Mouse (Mus musculus): ENCODE data around the gene Lyrm4.
"Not testable (repeated sequence)": the region's sequence is repeated elsewhere in the genome, so short reads cannot be mapped to it uniquely, and the experiment has no call there.

Gene Lyrm4

GRCm38 (mm10) chr13:35991185-35991584 lies 126.1 kb downstream of the Lyrm4 start:
- DNase-seq: not testable (repeated sequence)

GRCm38 (mm10) chr13:35989329-35989728 lies 128.0 kb downstream of the Lyrm4 start:
- DNase-seq: no peak

DNA sequence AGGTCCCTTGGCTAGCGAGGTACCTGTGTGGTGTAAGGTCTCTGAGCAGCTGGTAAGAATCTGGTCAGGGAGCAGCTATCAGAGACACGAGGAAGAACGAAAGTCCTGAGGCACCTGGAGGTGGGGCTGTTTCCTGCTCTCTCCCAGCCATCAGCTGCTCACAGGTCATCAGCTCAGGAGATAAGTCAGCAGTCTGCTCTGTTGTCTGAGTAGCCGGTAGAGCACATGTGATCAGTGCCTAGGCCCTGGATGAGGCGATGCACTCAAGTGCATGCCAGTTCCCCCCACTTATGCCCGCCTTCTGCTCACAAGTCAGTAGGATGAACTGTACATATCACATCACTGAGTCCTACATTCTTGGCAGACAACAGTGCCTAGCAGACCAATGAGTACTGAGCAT lies 134.3 kb downstream of the Lyrm4 start:
- no peak for DNase-seq

DNA sequence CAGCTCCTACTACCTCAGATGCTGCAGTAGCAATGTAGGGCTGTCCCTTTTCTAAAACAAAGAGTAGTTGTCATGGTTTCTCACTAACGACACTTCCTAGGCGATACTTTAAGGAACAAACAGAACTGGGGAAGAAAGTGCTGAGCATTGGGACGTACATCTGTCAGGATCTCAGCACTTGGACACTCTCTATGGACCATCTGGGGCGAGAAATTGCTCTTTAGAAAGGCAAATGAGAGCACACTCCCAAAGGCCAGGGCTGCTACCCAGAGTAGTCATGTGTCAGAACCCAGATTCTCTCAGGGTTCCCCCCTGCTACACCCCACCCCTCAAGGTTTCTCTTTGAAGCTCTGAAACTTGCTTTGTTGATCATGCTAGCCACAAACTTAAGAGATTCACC lies 136.9 kb downstream of the Lyrm4 start:
- no peak for DNase-seq

- no peak for DNase-seq
Measured at GRCm38 (mm10) chr13:35976912-35977311, 140.4 kb downstream of the Lyrm4 start.

DNA sequence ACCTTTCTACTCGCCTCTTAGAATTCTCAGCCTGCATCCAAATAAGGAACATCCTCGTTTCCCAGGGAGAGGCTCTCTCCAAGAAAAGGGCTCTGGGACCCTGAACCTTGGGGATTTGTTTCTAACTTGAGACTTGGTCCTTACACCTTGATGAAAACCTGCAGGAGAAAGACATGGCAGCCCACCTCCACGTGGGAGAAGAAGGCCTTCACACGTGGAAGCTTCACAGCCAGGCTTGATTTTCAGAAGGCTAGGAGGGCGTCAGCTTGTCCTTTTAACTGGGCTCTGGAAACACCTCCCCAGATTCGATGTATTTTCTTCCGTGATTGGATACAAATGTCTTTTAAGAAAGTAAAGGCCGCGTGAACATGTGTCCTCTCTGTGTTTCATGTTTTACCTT lies 147.5 kb downstream of the Lyrm4 start:
- DNase-seq: no peak

- no peak for DNase-seq
Measured at GRCm38 (mm10) chr13:35969431-35969721, 147.9 kb downstream of the Lyrm4 start.

DNA sequence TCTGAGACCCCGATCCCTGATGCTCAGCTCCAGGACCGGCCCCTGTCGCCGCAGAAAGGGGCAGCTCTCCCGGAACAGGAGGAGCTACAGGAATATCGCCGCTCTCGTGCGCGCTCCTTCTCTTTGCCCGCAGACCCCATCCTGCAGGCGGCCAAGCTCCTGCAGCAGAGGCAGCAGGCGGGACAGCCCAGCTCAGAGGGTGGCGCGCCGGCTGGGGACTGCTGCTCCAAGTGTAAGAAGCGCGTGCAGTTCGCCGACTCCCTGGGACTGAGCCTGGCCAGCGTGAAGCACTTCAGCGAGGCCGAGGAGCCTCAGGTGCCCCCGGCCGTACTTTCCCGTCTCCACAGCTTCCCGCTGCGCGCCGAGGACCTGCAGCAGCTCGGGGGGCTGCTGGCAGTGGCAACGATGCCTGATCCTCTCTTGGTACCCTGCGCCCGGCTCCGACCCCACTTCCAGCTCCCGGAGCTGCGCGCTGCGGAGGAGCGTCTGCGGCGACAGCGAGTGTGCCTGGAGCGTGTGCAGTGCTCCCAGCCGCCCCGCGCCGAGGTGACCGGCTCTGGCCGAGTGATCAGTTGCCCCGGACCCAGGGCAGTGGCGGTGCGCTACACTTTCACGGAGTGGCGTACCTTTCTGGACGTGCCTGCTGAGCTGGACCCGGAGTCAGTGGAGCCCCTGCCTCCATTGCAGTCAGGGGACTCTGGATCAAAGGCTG lies 148.5 kb downstream of the Lyrm4 start:
- DNase-seq: peak; percentile 11

- DNase-seq: no peak
Measured at GRCm38 (mm10) chr13:35968131-35968718, 149.1 kb downstream of the Lyrm4 start.

- DNase-seq: no peak
Measured at GRCm38 (mm10) chr13:35967690-35968089, 149.6 kb downstream of the Lyrm4 start.

DNA sequence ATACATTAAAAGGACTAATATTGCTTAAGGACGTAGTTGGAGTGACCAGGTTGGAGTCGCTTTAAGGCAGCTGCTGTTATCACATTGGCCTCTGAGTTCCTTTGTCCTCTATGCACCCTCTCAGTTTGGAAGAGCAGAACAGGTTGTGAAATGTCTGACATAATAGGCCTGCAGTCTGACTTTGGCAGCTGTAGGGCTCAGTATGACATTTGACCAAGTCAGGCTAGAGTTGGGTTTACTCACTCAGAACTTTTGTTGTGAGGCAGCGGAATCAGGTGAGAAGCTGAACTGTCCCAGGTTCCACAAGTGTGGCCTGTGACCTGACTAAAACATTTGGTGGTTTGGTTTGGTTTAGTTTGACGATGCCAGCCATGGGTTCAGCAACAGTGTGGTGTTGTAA lies 153.7 kb downstream of the Lyrm4 start:
- DNase-seq: no peak

DNA sequence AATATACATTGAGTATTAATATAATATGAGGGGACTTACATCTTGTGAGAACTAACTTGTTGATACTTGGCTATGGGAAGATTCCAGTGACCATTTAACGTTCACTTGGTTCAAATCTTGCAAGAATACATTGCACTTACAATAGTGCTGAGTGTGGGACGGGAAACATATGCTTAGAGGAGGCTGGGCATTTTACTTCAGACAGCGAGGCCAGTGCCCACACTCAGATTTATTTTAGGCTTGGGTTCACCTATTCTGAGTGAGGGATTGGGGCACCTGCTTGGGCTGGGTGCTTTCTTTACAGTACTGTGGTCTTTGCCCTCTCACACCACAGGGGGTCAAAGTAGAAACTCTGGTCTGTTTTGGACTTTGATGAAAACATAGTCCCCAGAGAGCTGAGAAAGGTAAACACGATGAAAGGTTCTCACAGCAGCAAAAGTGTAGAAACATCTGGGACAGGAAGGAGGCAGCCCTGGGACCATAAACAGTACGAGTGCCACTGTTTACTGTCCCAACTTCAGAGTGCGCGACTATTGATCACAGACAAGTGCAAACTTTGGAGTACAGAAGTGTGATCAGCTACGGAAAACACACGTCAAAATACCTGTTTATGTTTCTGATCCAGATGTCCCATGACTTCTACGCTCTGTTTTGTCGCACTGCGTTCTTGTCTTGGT lies 157.8 kb downstream of the Lyrm4 start:
- DNase-seq: no peak

DNA sequence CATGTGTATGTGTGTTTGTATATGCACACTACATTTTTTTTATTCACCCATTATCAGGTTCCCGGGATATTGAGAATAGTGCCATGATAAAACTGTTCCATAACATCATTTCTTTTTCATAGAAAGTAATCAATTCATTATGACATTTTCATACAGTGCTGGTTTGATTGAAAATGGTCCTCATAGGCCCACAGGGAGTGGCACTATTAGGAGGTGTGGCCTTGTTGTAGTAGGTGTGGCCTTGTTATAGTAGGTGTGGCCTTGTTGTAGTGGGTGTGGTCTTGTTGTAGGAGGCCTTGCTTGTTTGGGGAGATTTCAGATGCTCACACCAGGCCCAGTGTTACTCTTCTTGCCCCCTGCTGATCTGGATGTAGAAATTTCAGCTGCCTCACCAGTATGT lies 158.8 kb downstream of the Lyrm4 start, which contains the start of gene Ppp1r3g:
Gene Ppp1r3g (plus strand): TSS at position 301 of the 400 bp plus-strand sequence.
- no peak for DNase-seq

GRCm38 (mm10) chr13:35949814-35950455 lies 167.4 kb downstream of the Lyrm4 start:
- DNase-seq: no peak

- DNase-seq: peak; percentile 65
Measured at GRCm38 (mm10) chr13:35947354-35948000, 169.8 kb downstream of the Lyrm4 start.

- no peak for DNase-seq
Measured at GRCm38 (mm10) chr13:35946659-35947353, 170.5 kb downstream of the Lyrm4 start.

DNA sequence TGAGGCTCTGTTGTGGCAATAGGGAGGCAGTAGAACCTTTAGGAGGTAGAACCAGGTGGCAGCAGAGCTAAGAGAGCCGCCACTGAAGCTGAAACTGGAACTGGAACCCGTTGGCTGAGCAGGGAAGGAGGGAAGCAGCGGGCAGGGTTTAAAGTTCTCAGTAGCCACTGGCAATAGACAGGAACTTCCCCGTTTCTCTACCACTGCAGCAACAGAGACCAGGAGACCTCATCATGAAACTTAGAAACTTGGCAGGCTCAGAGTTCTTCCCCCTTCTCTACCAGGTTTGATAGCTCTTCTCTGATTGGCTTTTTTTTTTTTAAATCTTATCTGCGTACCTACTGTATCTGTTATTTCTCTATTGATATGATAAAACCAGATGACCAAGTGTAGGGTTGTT lies 176.4 kb downstream of the Lyrm4 start:
- no peak for DNase-seq

- no peak for DNase-seq
Measured at GRCm38 (mm10) chr13:35939871-35940665, 177.3 kb downstream of the Lyrm4 start.

DNA sequence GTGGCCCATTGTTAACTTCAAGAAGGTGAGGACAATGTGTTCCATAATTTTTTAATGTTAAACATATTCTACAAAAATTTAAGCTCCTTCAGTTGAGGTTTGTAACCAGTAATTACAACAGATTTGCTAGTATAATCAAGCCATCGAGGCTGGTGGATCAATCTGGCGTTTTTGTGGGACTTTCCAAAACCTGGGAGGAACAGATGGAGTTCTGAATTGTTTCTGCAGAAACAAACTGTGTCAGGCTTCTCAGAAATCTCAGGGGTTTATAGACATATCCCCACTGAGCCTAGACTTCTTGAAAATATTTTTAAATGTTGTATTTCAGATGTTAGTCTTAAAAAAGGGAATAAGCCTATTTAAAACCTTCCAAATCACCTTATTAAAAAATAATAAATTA lies 179.3 kb downstream of the Lyrm4 start:
- DNase-seq: no peak
